Mouse (Mus musculus) olfactory bulb, adult 2 months (tissue): ENCODE measurements around the gene Pik3cb.

Experiments
- CTCF ChIP-seq: fragments of 200-500 bp; IDR thresholded peaks from 2 replicates; pipeline ENCODE4 v1.5.1; 2012; ENCODE audit warnings: low read depth, mild to moderate bottlenecking, low read length, moderate library complexity; ENCODE audit not compliant: insufficient read depth
- POLR2A ChIP-seq: fragments of 200-500 bp; IDR thresholded peaks from 2 replicates; pipeline ENCODE4 v1.6.1; 2012; ENCODE audit warnings: mild to moderate bottlenecking, low read depth, low read length, moderate library complexity; ENCODE audit not compliant: insufficient read depth

GRCm38 (mm10) chr9:99140063-99140882, at the start of gene Pik3cb:
- no peak for TF ChIP-seq CTCF
- peak; percentile 94 for TF ChIP-seq POLR2A
